16 mouse cellular contexts compared by ENCODE assay signal in the genomic region with DNA sequence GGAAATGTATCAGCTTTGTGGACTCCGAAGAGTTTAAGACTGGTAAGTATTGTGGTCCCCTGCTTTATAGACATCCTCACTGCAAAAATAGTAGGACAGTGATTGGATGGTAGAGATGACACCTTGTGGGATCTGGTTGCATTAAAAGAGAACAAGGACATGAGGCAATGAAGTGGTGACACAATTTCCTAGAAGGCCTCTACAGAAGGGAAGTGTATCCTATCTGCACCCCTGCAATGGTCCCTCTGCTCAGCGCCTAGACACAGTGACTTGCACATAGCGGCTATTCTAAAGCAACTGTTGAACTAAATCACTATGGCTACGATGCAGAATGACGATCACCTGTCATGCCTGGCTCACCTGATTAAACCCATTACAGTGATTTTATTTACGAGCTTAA.
"Had no signal": no experiment of that assay in that cellular context is flagged by ENCODE, and none has a peak within 500 bp of the region (broad histone marks: within the 10 kb centered on the region; RNA-seq: fewer than 3 reads in every experiment).

No protein-coding gene starts in this region.

- H3K4me2 ChIP-seq: intestine, embryonic 15.5 days; kidney, embryonic 15.5 days; limb, embryonic 15.5 days; liver, embryonic 13.5 days; lung, embryonic 14.5 days; neural tube, embryonic 12.5 days; stomach, embryonic 15.5 days had no signal

- H3K27ac ChIP-seq: intestine, embryonic 15.5 days; kidney, embryonic 15.5 days; limb, embryonic 15.5 days; liver, embryonic 13.5 days; midbrain, embryonic 10.5 days; neural tube, embryonic 12.5 days; stomach, embryonic 15.5 days had no signal

- H3K9ac ChIP-seq: intestine, embryonic 15.5 days; kidney, embryonic 15.5 days; limb, embryonic 15.5 days; liver, embryonic 13.5 days; lung, embryonic 14.5 days; neural tube, embryonic 12.5 days; stomach, embryonic 15.5 days had no signal

- H3K36me3 ChIP-seq: intestine, embryonic 15.5 days; kidney, embryonic 15.5 days; limb, embryonic 15.5 days; liver, embryonic 13.5 days; midbrain, embryonic 10.5 days; neural tube, embryonic 12.5 days; stomach, embryonic 15.5 days had no signal

- DNase-seq: kidney, adult 18-20 months; kidney, postnatal 14 days; layer of hippocampus, postnatal 36 days; liver, embryonic 13.5 days; lung, embryonic 14.5 days; lung, postnatal 14 days; midbrain, embryonic 14.5 days; right cerebral cortex, postnatal 14 days; thymus, adult 2 months; thymus, postnatal 25 days had no signal

- H3K27me3 ChIP-seq: intestine, embryonic 15.5 days; kidney, embryonic 15.5 days; limb, embryonic 15.5 days; liver, embryonic 13.5 days; neural tube, embryonic 12.5 days; stomach, embryonic 15.5 days had no signal

- ATAC-seq: intestine, embryonic 15.5 days had no signal

- H3K9me3 ChIP-seq: intestine, embryonic 15.5 days; kidney, embryonic 15.5 days; limb, embryonic 15.5 days; liver, embryonic 13.5 days; midbrain, embryonic 10.5 days; neural tube, embryonic 12.5 days; stomach, embryonic 15.5 days had no signal

- H3K4me1 ChIP-seq: intestine, embryonic 15.5 days; limb, embryonic 15.5 days; liver, embryonic 13.5 days; neural tube, embryonic 12.5 days; stomach, embryonic 15.5 days had no signal

- H3K4me3 ChIP-seq: intestine, embryonic 15.5 days; kidney, embryonic 15.5 days; limb, embryonic 15.5 days; liver, embryonic 13.5 days; midbrain, embryonic 10.5 days; neural tube, embryonic 12.5 days; stomach, embryonic 15.5 days had no signal
